Mouse (Mus musculus): ENCODE results near the gene Car12. TPM values are rescaled to one million over a fixed set of nuclear protein-coding genes. Genes with fewer than 3 reads are reported as not detected.

Car12 gene
- total RNA-seq, 2 experiments from 2014 or later: 0.17 to 0.31 TPM

DNA sequence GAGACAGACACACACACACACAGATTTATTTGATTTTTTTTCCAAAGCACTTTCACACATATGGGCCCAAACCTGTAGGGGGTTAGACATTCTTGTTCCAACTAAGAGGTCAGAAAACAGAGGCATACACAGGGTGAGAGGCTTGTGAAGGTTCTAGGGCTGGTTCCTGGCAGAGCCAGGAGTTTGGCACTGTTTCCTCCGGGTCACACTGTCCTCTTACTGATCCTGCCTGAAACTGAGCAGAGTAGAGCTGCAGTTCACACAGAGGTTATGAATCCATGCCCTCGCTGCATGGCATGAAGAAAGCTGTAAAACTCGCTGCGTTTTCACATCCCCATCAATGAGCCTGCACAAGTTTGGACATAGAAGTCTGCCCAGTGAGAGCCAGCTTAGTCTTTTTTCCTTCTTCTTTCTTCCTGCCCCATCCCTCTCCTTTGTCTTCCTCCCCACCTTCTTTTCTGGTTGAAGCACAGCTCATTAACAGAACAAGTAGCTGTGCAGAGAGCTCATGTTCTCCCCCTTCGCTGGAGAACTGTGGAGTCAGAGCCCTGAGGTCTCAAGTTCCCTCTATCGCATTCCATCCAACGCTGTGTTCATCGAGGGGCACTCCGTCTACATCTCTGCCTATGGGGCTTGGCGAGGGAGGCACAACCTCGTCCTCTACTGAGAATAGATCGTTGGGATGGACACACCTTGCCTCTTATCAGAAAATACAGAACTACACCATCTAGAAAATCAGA lies 4.5 kb upstream of the Car12 start:
- peak; percentile 40 to 46 for DNase-seq

DNA sequence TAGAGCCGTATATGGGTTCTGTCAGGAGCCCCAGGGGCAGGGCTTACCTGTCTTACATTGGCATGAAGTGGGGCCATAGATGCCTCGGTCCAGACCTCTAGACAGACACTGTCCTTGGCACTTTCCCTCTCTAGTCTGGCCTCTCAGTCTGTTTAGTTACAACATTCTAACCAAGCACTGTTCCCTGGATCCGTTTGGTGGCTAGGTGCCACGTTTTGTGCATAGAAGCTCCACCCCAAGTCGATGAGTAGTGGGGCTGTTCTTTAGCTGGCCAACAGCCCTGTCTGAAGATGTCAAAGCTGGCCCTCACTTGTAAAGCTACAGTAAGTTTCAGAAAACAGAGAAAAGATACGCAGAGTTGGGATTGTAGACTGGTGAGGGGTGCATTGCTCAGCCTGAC lies 2.9 kb upstream of the Car12 start:
- DNase-seq: peak; percentile 42 to 53
- intact Hi-C loops (cut with DNase I): no loop called here

More for the DNA sequence above, 4.5 kb upstream of the Car12 start:
- intact Hi-C loops (cut with DNase I): loop anchor here (5.0 kb wide), 2 partner anchors 78 to 123 kb away; partner anchors contain the start of gene Aph1c

DNA sequence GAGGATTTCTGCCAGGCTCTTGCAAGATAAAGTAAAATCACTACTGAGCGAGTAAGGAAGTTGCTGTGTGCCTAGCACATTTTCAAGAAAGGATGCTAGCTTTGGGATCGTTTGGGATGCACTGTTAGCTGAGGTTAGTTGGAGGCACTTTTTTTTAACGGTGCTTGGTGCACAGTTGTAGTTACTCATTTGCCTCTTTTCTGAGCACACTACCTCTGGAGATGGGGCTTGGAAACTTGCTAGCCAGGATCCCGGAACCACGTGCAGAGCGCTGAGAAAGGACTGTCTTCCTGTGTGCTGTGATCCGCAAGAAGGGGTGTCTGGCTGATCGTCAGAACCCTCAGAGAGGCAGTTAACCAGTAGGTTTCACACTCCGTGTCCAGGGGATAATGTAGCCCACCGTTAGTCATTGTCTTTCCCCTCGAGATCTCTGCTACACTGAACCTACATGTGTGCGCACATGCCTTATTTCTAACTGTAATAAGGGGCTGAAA lies 583 bp downstream of the Car12 start:
- DNase-seq: no peak
- intact Hi-C loops (cut with DNase I): no loop called here

DNA sequence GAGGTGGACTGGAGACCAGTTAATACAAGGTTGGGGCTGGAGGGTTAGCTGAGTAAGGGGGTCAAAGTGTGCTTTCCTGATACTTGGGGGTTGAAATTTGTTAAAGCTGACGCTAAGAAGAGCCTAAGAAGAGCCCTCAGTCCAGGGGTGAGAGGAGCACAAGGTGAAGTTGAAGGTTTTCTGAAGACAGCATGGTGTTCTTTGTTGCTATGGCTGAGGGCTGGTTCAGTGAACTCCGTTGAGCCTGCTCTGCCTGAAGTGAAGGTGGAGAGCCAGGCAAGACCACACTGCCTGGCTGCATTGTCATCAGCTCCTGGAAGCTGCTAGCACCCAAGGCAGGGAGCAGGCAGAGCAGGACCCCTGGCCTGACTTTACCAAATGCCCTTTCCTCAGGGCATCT lies 1.9 kb downstream of the Car12 start:
- intact Hi-C loops (cut with DNase I): no loop called here
- DNase-seq: no peak

- DNase-seq: no peak
- intact Hi-C loops (cut with DNase I): no loop called here
Observed at GRCm38 (mm10) chr9:66716533-66716932, 3.0 kb downstream of the Car12 start.

- no peak for DNase-seq
- intact Hi-C loops (cut with DNase I): no loop called here
Observed at GRCm38 (mm10) chr9:66720686-66721450, 7.4 kb downstream of the Car12 start.

DNA sequence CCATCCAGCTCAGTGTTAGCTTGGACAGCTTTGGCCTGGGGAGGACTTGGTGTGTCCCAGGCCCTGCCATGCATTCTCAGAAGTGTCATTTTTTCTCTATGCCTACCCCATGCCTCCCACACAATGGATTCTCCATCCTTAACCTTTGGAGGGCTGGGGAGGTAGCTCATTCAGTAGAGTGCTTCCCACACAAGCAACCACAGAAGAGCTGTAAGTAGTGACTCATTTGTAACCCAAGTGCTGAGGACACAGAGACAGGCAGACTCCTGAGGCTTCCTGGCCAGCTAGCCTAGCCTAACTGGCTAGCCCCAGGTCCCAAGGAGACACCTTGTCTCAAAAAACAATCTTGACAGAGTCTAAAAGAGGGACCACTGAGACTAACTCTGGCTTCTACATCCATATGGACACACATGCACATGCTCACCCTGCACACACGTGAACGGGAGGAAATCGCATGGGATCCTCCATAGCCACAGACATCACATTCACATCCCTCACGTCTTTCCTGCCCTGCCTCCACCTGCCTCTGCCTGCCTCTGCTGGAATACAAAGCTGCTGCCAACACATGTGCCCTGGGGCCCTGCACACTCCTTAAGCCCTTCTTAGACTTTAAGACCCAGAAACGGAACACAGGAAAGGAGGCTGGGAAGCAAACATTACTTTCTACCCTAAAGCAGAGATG lies 8.8 kb downstream of the Car12 start:
- intact Hi-C loops (cut with DNase I): no loop called here

DNA sequence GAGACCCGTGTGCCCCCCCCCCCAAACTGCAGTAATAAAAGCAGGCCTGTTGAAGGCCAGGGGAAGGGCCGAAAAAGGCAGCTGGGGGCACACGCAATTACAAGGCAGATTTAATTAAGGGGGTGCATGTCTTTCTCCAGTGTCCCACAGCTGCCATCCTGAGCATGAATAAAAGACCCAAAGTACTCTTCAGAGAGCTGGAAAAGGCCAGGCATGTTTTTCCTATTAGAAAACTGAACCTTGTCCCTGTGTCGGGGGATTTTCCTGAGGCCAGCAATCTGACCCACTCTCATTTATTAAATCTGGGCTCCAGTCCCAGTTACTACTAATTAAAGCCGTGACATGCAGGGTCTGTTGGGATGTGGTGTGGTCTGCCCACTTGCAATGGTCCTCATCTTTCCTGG lies 9.4 kb downstream of the Car12 start:
- DNase-seq: no peak
- intact Hi-C loops (cut with DNase I): no loop called here

More for the DNA sequence above, 8.8 kb downstream of the Car12 start:
- DNase-seq: no peak

DNA sequence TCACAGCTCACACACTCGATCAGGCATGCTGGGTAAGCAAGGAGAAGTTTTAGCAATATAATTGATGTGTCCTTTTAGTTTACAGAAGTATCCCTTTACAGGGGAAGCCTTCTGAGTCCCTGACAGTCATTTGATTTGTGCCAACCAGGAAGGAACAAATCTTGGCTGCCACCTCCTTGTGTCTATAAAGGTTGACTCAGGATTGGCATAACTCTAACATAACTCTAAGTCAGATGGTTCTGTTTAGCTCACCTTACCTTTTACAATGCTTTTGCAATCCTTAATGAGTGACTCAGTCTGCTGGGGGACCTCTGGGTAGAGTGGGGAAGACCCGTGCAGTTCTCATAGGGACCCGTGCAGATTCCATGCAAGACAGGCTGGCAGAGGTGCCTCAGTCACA lies 12.1 kb downstream of the Car12 start:
- intact Hi-C loops (cut with DNase I): no loop called here
- DNase-seq: no peak

DNA sequence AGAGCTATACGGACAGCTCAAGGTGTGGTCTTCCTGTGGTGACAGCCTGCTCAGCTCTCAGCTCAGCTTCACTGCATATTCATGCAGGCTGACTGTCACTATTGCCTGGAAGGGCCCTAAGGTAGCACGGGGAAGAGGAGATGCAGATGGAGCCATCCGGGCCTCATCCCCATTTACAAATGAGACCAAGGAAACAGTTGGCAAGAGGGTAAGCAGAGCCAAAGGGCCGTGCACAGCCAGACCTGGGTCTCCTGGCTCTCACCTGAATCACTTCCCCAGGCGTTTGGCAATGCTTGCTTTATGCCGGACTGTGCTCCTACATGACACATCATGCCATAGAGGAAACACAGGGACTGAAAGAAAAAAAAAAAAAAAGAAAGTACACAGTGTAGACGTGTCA lies 13.8 kb downstream of the Car12 start:
- intact Hi-C loops (cut with DNase I): no loop called here
- DNase-seq: no peak

GRCm38 (mm10) chr9:66730556-66730955 lies 17.1 kb downstream of the Car12 start:
- DNase-seq: no peak
- intact Hi-C loops (cut with DNase I): no loop called here

DNA sequence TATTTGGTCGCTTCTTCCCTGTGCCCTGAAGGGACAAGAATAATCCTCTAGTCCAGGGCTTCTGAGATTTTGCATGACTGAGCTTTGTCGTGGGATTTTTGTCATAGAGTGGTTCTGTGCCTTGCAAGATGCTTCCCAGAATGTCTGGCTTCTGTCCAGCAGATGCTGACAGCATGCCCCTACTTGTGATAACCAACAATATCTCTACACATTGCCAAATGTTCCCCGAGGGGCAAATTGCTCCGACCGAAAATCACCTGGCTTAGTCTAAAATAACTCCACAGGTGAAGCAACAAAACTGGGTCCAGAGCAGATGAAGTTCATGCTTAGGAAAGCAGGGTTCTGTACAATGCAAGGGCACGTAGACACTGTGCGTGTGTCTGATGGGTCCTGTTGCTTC lies 17.8 kb downstream of the Car12 start:
- intact Hi-C loops (cut with DNase I): no loop called here
- no peak for DNase-seq

DNA sequence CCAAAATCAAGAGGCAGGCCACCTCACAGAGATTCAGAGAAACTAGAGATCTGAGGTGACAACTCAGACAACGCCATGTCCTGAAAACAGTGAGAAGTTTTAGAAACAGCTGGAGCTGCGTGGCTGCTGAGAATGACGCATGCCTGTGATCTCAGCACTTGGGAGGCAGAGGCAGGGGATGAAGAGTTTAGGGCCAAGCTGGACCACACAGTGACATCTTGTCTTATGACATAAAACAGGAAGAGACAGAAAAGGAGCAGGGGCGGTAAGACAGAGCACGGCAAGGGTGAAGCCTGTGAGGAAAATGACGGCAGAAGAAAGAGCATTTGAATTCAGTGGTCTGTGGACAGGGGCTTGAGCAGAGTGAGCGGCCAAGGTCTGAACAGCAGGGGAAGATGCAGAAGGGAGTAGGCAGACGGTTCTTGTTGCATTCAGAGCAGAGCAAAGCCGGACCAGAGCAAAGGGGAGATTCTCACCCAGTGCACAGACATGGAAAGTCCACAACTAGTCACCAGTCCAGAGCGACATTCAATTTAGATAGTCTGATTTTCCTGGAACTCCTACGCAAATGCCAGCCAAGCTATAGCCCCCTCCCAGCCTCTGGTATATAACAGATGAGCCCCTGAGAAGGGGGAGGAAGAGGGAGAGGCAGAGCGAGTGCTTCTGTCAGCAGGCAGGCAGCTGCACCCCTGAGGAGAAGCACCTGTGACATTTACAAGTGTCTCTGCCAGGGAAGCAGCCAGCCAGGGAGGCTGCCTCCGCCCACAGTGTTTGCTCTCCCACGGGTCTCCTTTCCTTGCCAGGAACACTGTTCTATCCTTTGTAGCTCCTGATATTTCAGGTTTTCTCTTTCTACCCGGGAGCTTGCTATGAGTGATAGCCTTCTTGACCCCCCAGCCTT lies 19.6 kb downstream of the Car12 start:
- peak; percentile 42 to 50 for DNase-seq
- intact Hi-C loops (cut with DNase I): no loop called here

DNA sequence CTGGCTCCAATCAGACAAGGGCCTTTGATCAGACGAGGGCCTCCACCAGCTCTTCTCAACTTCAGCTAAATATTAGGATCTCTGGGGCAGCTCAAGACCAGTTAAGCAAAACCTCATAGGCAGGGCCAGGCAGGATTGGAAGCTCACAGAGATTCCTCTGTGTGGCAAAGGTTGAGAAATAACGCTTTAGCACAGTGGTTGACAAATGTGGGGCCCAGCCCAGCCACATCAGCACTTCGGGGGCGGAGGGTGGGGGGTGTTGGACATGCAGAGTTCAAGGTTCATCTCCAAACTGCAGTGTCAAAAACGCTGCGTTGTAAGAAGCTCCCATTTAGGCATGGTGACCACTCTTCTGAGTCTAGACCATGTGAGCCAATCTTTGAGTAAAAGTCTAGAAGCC lies 21.1 kb downstream of the Car12 start:
- intact Hi-C loops (cut with DNase I): no loop called here
- DNase-seq: no peak

DNA sequence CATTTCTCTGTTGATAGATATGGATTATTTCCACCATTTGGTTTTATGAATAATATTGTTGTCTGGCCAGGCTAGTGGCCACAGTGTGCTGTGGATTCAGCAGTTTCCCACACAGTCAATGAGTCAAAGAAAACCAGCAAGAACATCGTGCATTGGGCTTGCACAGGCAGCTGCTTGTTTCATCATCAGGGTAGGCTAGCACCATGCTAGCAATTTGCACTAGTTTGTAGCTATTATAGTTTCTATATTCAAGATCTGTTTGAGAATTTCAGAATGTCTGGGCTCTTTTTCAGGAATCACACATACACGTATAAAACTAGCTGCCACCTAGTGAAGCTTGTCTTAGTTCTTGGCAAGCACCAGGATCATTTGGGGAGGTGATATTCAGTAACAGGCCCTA lies 21.6 kb downstream of the Car12 start:
- no peak for DNase-seq
- intact Hi-C loops (cut with DNase I): no loop called here

DNA sequence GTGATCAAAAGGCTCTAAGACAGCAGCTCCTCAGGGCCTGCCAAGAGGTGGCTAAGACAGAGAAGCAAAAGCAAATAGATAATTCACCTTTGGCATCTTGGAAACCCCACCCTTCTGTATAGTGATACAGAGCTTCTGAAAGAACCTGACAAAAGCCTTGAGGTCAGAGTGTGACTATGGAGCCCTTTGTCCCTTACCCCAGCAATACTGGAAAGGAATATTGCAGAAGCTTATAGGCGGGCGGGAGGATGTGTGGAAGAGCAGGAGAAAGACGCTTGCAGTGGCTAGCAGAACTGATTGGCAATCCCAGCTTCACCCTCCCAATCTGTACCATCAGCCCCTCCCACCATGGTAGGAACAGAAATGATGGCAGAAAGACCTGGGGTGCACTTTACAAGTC lies 22.5 kb downstream of the Car12 start:
- intact Hi-C loops (cut with DNase I): no loop called here
- DNase-seq: no peak

DNA sequence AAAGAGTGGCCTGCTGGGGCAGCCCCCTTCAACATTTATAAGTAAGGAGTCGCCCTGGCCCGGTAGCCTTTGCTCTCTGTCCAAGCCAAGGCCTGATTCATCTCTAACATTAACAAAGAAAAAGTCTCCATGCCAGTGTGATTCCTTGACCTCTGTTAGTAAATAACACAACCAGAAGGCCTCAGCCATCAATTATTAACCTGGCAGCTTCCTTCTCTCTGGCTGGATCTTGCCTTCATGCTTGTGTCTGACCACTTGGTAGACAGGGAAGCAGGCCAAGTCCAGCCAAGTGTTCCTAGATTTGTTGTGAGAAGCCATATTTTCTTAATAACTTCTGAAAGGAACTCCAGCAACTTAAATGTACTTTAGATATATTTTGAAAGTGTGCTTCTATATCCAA lies 23.1 kb downstream of the Car12 start:
- intact Hi-C loops (cut with DNase I): no loop called here
- DNase-seq: no peak

GRCm38 (mm10) chr9:66739516-66739915 lies 26.0 kb downstream of the Car12 start:
- intact Hi-C loops (cut with DNase I): no loop called here
- no peak for DNase-seq

GRCm38 (mm10) chr9:66744531-66744930 lies 31.0 kb downstream of the Car12 start:
- no peak for DNase-seq
- intact Hi-C loops (cut with DNase I): no loop called here

- no peak for DNase-seq
- intact Hi-C loops (cut with DNase I): no loop called here
Observed at GRCm38 (mm10) chr9:66748390-66748789, 34.9 kb downstream of the Car12 start.
